Mouse (Mus musculus) thymus, adult 2 months (tissue): ENCODE measurements around the gene Wdr62. TPM values are rescaled to one million over a fixed set of nuclear protein-coding genes. Genes with fewer than 3 reads are reported as not detected.
A peak's percentile ranks its signal among the peaks of the same experiment; 100 is the strongest.

Source experiments
- DNase-seq: peaks from one replicate; pipeline ENCODE4 v3.0.0; 2021
- H3K27ac ChIP-seq: fragments of 200-500 bp; 2 replicates; pipeline ENCODE4 v1.5.1; 2012; ENCODE audit warnings: low read length, control low read depth; ENCODE audit not compliant: control insufficient read depth, insufficient read depth
- H3K27me3 ChIP-seq: fragments of 200-500 bp; 2 replicates; pipeline ENCODE4 v1.6.1; 2012; ENCODE audit warnings: mild to moderate bottlenecking, low read length, moderate library complexity, mixed read lengths; ENCODE audit not compliant: control insufficient read depth, insufficient read depth
- H3K36me3 ChIP-seq: fragments of 200-500 bp; 2 replicates; pipeline ENCODE4 v1.6.1; 2012; ENCODE audit warnings: mild to moderate bottlenecking, low read length, moderate library complexity; ENCODE audit not compliant: control insufficient read depth, insufficient read depth
- H3K4me1 ChIP-seq: fragments of 200-500 bp; replicated peaks from 2 replicates; pipeline ENCODE4 v1.6.1; 2012; ENCODE audit warnings: low read length; ENCODE audit not compliant: control insufficient read depth, insufficient read depth
- H3K4me3 ChIP-seq: fragments of 200-500 bp; 2 replicates; pipeline ENCODE4 v1.5.1; 2012; ENCODE audit warnings: mild to moderate bottlenecking, low read length, control low read depth, moderate library complexity; ENCODE audit not compliant: control insufficient read depth, insufficient read depth
- CTCF ChIP-seq: fragments of 200-500 bp; IDR thresholded peaks from 2 replicates; pipeline ENCODE4 v1.5.1; 2012; ENCODE audit warnings: mild to moderate bottlenecking, control low read depth, low read length, moderate library complexity, borderline replicate concordance; ENCODE audit not compliant: control insufficient read depth, poor library complexity, insufficient read depth; ENCODE audit errors: extremely low read depth
- POLR2A ChIP-seq: fragments of 200-500 bp; IDR thresholded peaks from 2 replicates; pipeline ENCODE4 v1.6.1; 2012; ENCODE audit warnings: mild to moderate bottlenecking, low read length, control low read depth, moderate library complexity; ENCODE audit not compliant: control insufficient read depth, poor library complexity, insufficient read depth; ENCODE audit errors: extremely low read depth
- WGBS: fragments of 180-500 bp; shearing (Covaris S2); methylation state at CpG from one replicate; pipeline ENCODE4 v1.1.7; 2018; 5-methylcytosine and 5-hydroxymethylcytosine counted together
- polyA plus RNA-seq: library from polyadenylated mRNA; depleted of rRNA; stranded (reverse); fragments of >200 nt; gene quantifications from 2 replicates; pipeline ENCODE4 v1.2.3, GENCODE M21; 2012

Gene Wdr62
- polyA plus RNA-seq, 1 experiment, result 54.1 TPM

- 93% methylated on average over 5 of the region's 5 CpGs for WGBS
- no peak for DNase-seq
- H3K27me3 ChIP-seq, result no peaks in the 10 kb centered on the region
- H3K27ac ChIP-seq, result no peak overlapping the region
- TF ChIP-seq CTCF, result no peak
- TF ChIP-seq POLR2A, result no peak
- 0 out of 2 replicates have a peak, but pooled peaks cover 3% of the 10 kb centered on the region for H3K4me1 ChIP-seq
- H3K4me3 ChIP-seq, result no peak overlapping the region
- H3K36me3 ChIP-seq, result no peaks in the 10 kb centered on the region
Measured at GRCm38 (mm10) chr7:30200200-30200599, 80.0 kb downstream of the Wdr62 start.

- H3K36me3 ChIP-seq, result no peaks in the 10 kb centered on the region
- WGBS, result 91% methylated on average over 18 of the region's 18 CpGs
- DNase-seq, result no peak
Measured at GRCm38 (mm10) chr7:30199498-30200139, 80.6 kb downstream of the Wdr62 start.

GRCm38 (mm10) chr7:30198481-30198971, 81.7 kb downstream of the Wdr62 start, which contains the start of gene Capns1:
TSS of gene Capns1 (minus strand) at chr7:30198811.
- WGBS, result 18% methylated on average over 8 of the region's 8 CpGs
- Histone ChIP-seq H3K27me3 (no peaks in the 10 kb centered on the region), H3K27ac (no peak within 1 kb of the TSS), H3K36me3 (no peaks in the 10 kb centered on the region), H3K4me3 (no peak within 1 kb of the TSS), H3K4me1 (peaks cover 5% of the 10 kb centered on the region)
- DNase-seq, result peak; percentile 74
- TF ChIP-seq POLR2A (no peak), CTCF (peak; percentile 36; the same call in 1 of the 2 replicates)

More at GRCm38 (mm10) chr7:30199498-30200139, 80.6 kb downstream of the Wdr62 start:
- Histone ChIP-seq H3K27ac (no peak overlapping the region), H3K4me3 (no peak overlapping the region), H3K4me1 (0 out of 2 replicates have a peak, but pooled peaks cover 3% of the 10 kb centered on the region), H3K27me3 (no peaks in the 10 kb centered on the region)
- no peak for TF ChIP-seq POLR2A
- no peak for TF ChIP-seq CTCF

GRCm38 (mm10) chr7:30197592-30198129, 82.6 kb downstream of the Wdr62 start:
- no peak overlapping the region for H3K4me3 ChIP-seq
- no peak overlapping the region for H3K27ac ChIP-seq
- no peak for TF ChIP-seq CTCF
- no peak for TF ChIP-seq POLR2A
- H3K36me3 ChIP-seq, result no peaks in the 10 kb centered on the region
- no peak for DNase-seq
- H3K4me1 ChIP-seq, result peaks cover 12% of the 10 kb centered on the region
- 55% methylated on average over 5 of the region's 5 CpGs for WGBS
- no peaks in the 10 kb centered on the region for H3K27me3 ChIP-seq

GRCm38 (mm10) chr7:30196171-30196570, 84.0 kb downstream of the Wdr62 start:
- TF ChIP-seq POLR2A (no peak), CTCF (no peak)
- DNase-seq, result no peak
- H3K27me3 ChIP-seq, result no peaks in the 10 kb centered on the region
- WGBS, result 88% methylated on average over 6 of the region's 6 CpGs
- peaks cover 5% of the 10 kb centered on the region; the same call in 1 of the 2 replicates for H3K36me3 ChIP-seq
- peaks cover 12% of the 10 kb centered on the region for H3K4me1 ChIP-seq
- no peak overlapping the region for H3K4me3 ChIP-seq
- no peak overlapping the region for H3K27ac ChIP-seq

- H3K36me3 ChIP-seq, result peaks cover 5% of the 10 kb centered on the region; the same call in 1 of the 2 replicates
- TF ChIP-seq CTCF (no peak), POLR2A (no peak)
- H3K4me3 ChIP-seq, result no peak overlapping the region
- no peaks in the 10 kb centered on the region for H3K27me3 ChIP-seq
- 81% methylated on average over 6 of the region's 6 CpGs for WGBS
- H3K4me1 ChIP-seq, result peaks cover 12% of the 10 kb centered on the region
- DNase-seq, result no peak
- H3K27ac ChIP-seq, result no peak overlapping the region
Measured at GRCm38 (mm10) chr7:30195461-30195860, 84.8 kb downstream of the Wdr62 start.
